Mouse (Mus musculus): ENCODE results near the gene A930018P22Rik.
A peak's percentile ranks its signal among the peaks of the same experiment; 100 is the strongest.

Gene A930018P22Rik

GRCm38 (mm10) chr2:104163978-104164487 is 41.5 kb downstream of the A930018P22Rik start:
- DNase-seq: no peak

DNA sequence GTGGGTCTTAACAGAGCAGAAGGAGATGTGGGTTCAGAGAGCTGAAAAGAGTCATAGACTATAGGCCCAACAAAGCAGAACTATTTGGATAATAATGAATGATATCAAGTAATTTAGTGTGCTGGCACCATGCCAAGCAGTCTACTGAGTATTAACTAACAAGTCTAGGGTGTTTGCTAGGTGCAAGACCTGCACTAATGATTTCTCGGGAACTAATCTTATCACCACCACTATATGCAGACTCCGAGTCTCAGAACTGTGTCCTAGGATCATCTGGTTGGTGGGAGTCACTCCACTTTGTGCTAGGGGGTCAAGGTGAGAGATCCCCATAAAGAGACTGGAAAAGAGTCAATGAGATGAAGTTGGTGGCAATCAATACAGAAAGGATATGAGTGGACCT is 43.1 kb downstream of the A930018P22Rik start:
- DNase-seq: no peak

- DNase-seq: no peak
Observed at GRCm38 (mm10) chr2:104167765-104168164, 45.2 kb downstream of the A930018P22Rik start.

- no peak for DNase-seq
Observed at GRCm38 (mm10) chr2:104168186-104168896, 45.8 kb downstream of the A930018P22Rik start.

GRCm38 (mm10) chr2:104172695-104173348 is 50.3 kb downstream of the A930018P22Rik start:
- peak; percentile 52 for DNase-seq

DNA sequence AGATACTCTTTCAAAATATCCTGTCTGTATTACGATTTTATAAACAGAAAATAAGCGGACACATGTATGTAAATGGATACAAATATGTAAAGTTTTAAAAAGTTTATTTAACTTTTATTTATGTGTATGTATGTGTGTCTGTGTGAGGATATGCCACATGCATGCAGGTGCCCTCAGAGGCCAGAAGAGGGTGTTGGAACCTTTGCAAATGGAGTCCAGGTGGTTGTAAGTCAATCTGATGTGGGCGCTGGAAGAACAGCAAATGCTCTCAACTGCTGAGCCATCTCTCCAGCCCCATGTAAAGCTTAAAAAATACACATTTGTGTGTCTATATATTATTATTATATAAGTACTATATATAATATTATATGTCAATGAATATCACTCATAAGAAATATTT is 50.9 kb downstream of the A930018P22Rik start:
- DNase-seq: no peak
